Mouse (Mus musculus): ENCODE data around the gene Tyro3.
A peak's percentile ranks its signal among the peaks of the same experiment; 100 is the strongest.

Tyro3 gene

GRCm38 (mm10) chr2:119797279-119797783, at the start of gene Tyro3:
Tyro3 (plus strand) TSS chr2:119797733.
- DNase-seq = no peak

GRCm38 (mm10) chr2:119749260-119749659, 48.3 kb upstream of the Tyro3 start:
- no peak for DNase-seq

- peak; percentile 48 to 55 for DNase-seq
Observed at GRCm38 (mm10) chr2:119757601-119758100, 39.9 kb upstream of the Tyro3 start.

- peak in 1 of 2 experiments; percentile 67 for DNase-seq
Observed at GRCm38 (mm10) chr2:119758101-119758843, 39.3 kb upstream of the Tyro3 start.

GRCm38 (mm10) chr2:119758844-119759835, 38.4 kb upstream of the Tyro3 start:
- DNase-seq = no peak

GRCm38 (mm10) chr2:119760251-119760650, 37.3 kb upstream of the Tyro3 start, which contains the start of gene Ltk:
Ltk (minus strand) TSS chr2:119760431.
- DNase-seq = no peak

- no peak for DNase-seq
Observed at GRCm38 (mm10) chr2:119762276-119762675, 35.3 kb upstream of the Tyro3 start.

GRCm38 (mm10) chr2:119763924-119764323, 33.6 kb upstream of the Tyro3 start:
- DNase-seq = no peak

GRCm38 (mm10) chr2:119767246-119767645, 30.3 kb upstream of the Tyro3 start:
- DNase-seq = no peak

GRCm38 (mm10) chr2:119787206-119787883, 10.2 kb upstream of the Tyro3 start, which contains the start of gene Rpap1:
Rpap1 (minus strand) TSS chr2:119787537.
- peak; percentile 89 to 92 for DNase-seq

GRCm38 (mm10) chr2:119789996-119790395, 7.5 kb upstream of the Tyro3 start:
- DNase-seq = no peak

- peak; percentile 85 to 90 for DNase-seq
Observed at GRCm38 (mm10) chr2:119798246-119798927, 854 bp downstream of the Tyro3 start.

GRCm38 (mm10) chr2:119799181-119799960, 1.8 kb downstream of the Tyro3 start:
- peak; percentile 66 to 76 for DNase-seq

GRCm38 (mm10) chr2:119799961-119800550, 2.5 kb downstream of the Tyro3 start:
- DNase-seq = peak; percentile 43 to 62

GRCm38 (mm10) chr2:119800876-119801846, 3.6 kb downstream of the Tyro3 start:
- DNase-seq = no peak

GRCm38 (mm10) chr2:119802767-119803617, 5.5 kb downstream of the Tyro3 start:
- DNase-seq = peak; percentile 67 to 76

- peak; percentile 35 to 57 for DNase-seq
Observed at GRCm38 (mm10) chr2:119803618-119804274, 6.2 kb downstream of the Tyro3 start.

- peak in 1 of 2 experiments; percentile 31 for DNase-seq
Observed at GRCm38 (mm10) chr2:119804275-119804628, 6.7 kb downstream of the Tyro3 start.

Data from kidney, postnatal 4 days (tissue).